Mouse (Mus musculus): ENCODE data around the gene Rims4. TPM values are rescaled to one million over a fixed set of nuclear protein-coding genes. Genes with fewer than 3 reads are reported as not detected.

Gene Rims4
- polyA plus RNA-seq (2014; fragmentation: Illumina TruSeq; extraction: RNeasy Lipid Tissue Mini Kit (QIAGEN cat#74804)), result 5.6 TPM

DNA sequence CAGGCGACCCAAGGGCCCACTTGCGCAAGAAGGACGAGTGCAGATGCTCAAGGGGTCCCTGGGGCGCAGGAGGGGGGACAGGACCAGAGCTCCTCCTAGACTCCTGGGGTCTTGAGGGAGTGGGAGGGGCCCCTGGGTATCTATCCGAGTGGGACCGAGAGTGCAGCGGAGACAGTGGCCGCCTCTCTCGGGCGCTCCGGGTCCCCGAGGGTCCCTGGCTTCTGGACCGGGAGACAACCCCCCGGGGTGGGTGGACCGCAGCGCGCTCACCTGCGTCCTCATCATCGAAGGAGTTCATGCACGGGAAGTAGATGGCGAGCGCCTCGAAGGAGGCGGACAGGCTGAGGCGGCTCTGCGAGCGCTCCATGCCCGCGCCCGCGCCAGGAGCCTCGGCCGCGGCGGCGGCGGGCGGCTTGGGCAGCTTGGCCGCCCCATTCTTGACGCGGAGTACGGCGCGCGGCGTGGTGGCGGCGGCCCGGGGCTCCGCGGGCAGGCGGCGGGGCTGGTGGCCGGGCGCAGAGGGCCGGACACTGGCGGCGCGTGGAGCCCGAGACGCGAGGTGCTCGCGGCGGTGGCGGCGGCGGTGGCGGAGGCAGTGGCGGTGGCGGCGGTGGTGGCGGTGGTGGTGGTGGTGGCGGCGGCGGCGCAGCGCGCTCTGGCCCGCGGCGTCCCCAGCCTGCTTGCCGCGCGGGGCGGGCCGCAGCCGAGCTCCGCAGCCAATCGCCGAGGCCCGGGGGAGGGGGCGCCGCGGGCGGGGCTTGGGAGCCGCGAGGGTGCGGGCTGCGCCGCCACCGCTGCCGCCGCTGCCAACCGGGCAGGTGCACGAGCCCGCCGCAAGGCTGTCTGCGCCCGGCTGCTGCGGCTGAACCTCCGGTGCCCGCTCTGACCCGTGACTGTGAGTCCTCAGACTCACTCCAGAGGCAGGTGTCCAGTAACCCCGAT, at the start of gene Rims4:
Gene Rims4, minus strand, starts transcription at position 367 of the 942 bp plus-strand sequence.

DNA sequence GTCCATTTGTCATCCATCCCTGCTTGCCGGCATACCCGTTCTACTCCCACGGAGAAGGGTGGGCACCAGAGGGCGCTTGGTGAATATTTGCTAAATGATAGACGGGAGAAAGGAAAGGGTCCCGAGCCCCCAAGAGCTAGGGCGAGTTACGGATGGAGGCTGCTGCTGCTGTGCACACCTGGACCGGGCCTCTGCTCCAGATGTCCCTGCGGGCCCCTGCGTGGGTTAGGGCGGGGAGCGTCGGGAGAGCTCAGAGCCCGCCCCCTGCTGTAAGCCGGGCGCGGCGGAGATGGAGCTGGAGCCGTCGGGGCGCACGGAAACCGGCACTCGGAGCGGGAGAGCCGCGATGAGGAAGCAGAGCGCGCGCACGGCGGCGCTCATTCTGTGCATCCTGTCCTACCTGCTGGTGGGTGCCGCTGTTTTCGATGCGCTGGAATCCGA, 65.0 kb downstream of the Rims4 start, which contains the start of gene Kcnk15:
Gene Kcnk15, plus strand, starts transcription at position 191 of the 441 bp plus-strand sequence.

DNA sequence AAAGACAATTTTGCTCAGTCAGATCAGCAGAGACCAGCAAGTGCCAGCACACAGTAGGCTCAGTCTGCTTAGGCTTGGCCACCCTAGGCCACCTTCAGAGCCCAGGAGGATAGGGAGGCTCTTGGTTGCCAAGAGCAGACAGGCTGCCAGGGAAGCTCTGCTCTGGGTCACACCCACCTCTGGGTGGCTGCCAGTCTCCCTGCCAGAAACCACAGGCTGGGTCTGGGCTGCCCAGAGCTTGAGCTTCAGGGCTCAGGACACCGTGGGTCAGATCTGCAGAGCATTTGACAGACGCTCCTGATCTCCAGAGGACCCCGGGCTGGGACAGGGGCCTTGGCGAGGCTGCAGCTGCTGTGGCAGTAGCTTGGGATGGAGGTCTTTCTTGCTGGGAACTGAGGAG, 97.9 kb downstream of the Rims4 start, which contains the start of gene Ccn5:
Gene Ccn5, plus strand, starts transcription at position 255 of the 400 bp plus-strand sequence.

Other genes with a start within 250 kb of the Rims4 start
- gene Ada, start 168.4 kb downstream of the Rims4 start, polyA plus RNA-seq (2014; fragmentation: Illumina TruSeq; extraction: RNeasy Lipid Tissue Mini Kit (QIAGEN cat#74804)), result 2.1 TPM
- 2.1 TPM for gene Ccn5, start 97.8 kb downstream of the Rims4 start, polyA plus RNA-seq (2014; fragmentation: Illumina TruSeq; extraction: RNeasy Lipid Tissue Mini Kit (QIAGEN cat#74804))
- not detected for gene Kcnk15, start 65.0 kb downstream of the Rims4 start, polyA plus RNA-seq (2014; fragmentation: Illumina TruSeq; extraction: RNeasy Lipid Tissue Mini Kit (QIAGEN cat#74804))
- 304 TPM for gene Ywhab, start 76.3 kb upstream of the Rims4 start, polyA plus RNA-seq (2014; fragmentation: Illumina TruSeq; extraction: RNeasy Lipid Tissue Mini Kit (QIAGEN cat#74804))
- gene Pabpc1l, start 106.8 kb upstream of the Rims4 start, polyA plus RNA-seq (2014; fragmentation: Illumina TruSeq; extraction: RNeasy Lipid Tissue Mini Kit (QIAGEN cat#74804)), result 1.0 TPM
- gene Stk4, start 151.6 kb upstream of the Rims4 start, polyA plus RNA-seq (2014; fragmentation: Illumina TruSeq; extraction: RNeasy Lipid Tissue Mini Kit (QIAGEN cat#74804)), result 104 TPM
- 10.4 TPM for gene Tomm34, start 152.5 kb upstream of the Rims4 start, polyA plus RNA-seq (2014; fragmentation: Illumina TruSeq; extraction: RNeasy Lipid Tissue Mini Kit (QIAGEN cat#74804))

Data from ovary, adult 10 weeks (tissue).